21 mouse cellular contexts compared by ENCODE assay signal in genomic region chr15:99330324-99330723, GRCm38 (mm10). TPM values are rescaled to one million over a fixed set of nuclear protein-coding genes. Genes with fewer than 3 reads are reported as not detected.
DNase-seq lines count a peak whose midpoint lies in the region; ATAC-seq and TF ChIP-seq lines count a peak whose summit lies in the region.
"Had no signal": no experiment of that assay in that cellular context is flagged by ENCODE, and none has a peak within 500 bp of the region (broad histone marks: within the 10 kb centered on the region; RNA-seq: fewer than 3 reads in every experiment).

No protein-coding gene starts in this region.

- H3K4me1 ChIP-seq in heart, embryonic 16.5 days (ENCODE audit: control insufficient read depth, insufficient read depth, low read length): peaks cover 43% of the 10 kb centered on the region
- H3K4me1 ChIP-seq in brown adipose tissue, adult 24 weeks (ENCODE audit: control insufficient read depth, insufficient read depth, insufficient read length, low read length): peaks cover 52% of the 10 kb centered on the region

- H3K36me3 ChIP-seq in heart, embryonic 16.5 days (ENCODE audit: control insufficient read depth, insufficient read depth): peaks cover 18% of the 10 kb centered on the region

- 71% methylated on average over 2 of the region's 2 CpGs for WGBS in heart, embryonic 16.5 days

- intact Hi-C loops in heart, postnatal 10 days (cut with DNase I): no loop called here

- TF ChIP-seq CTCF in layer of hippocampus, adult 2 months (conservative IDR thresholded peaks at IDR 0.05): no peak

- peaks cover 3% of the 10 kb centered on the region; the same call in 1 of the 2 replicates for H3K9me3 ChIP-seq in heart, embryonic 16.5 days (replicated peaks; ENCODE audit: control insufficient read depth, low read length)
- H3K9me3 ChIP-seq: forebrain, embryonic 10.5 days; hindbrain, embryonic 15.5 days; intestine, embryonic 15.5 days had no signal

- H3K4me3 ChIP-seq in heart, embryonic 16.5 days (ENCODE audit: low read length): no peak overlapping the region
- H3K4me3 ChIP-seq in layer of hippocampus, adult 2 months: no peak overlapping the region
- H3K4me3 ChIP-seq in brown adipose tissue, adult 24 weeks (ENCODE audit: insufficient read depth, low read depth, low read length): no peak overlapping the region
- H3K4me3 ChIP-seq: forebrain, embryonic 10.5 days; hindbrain, embryonic 15.5 days; intestine, embryonic 15.5 days had no signal

- no peak overlapping the region for H3K4me2 ChIP-seq in heart, embryonic 16.5 days (ENCODE audit: low read depth, low read length)
- H3K4me2 ChIP-seq: hindbrain, embryonic 15.5 days; intestine, embryonic 15.5 days had no signal

- H3K27me3 ChIP-seq in heart, embryonic 16.5 days (ENCODE audit: control insufficient read depth, insufficient read depth, low read length): no peaks in the 10 kb centered on the region
- H3K27me3 ChIP-seq: hindbrain, embryonic 15.5 days; intestine, embryonic 15.5 days had no signal

- peak; percentile 91 for DNase-seq in heart, adult 11 months
- DNase-seq in heart, adult 8-10 months (ENCODE audit: low spot score): no peak
- no peak for DNase-seq in heart, postnatal 10 days
- no peak for DNase-seq in layer of hippocampus, adult 2 months (ENCODE audit: low spot score in 2 of 2)
- no peak for DNase-seq in layer of hippocampus, postnatal 36 days
- DNase-seq: adrenal gland, postnatal 25 days; cerebellum, adult 11 months; cerebellum, postnatal 10 days; gastrocnemius, postnatal 25 days; lung, postnatal 10 days had no signal

- ATAC-seq in heart, embryonic 16.5 days (replicated peaks; ENCODE audit: extremely low read depth, insufficient read depth, low FRiP score): no peak
- ATAC-seq in CD4-positive, CD25-positive, alpha-beta regulatory T cell, adult 4 months: no peak
- ATAC-seq: forebrain, embryonic 16.5 days; intestine, embryonic 15.5 days had no signal

- no peak overlapping the region for H3K9ac ChIP-seq in heart, embryonic 16.5 days (ENCODE audit: low read length)
- H3K9ac ChIP-seq: hindbrain, embryonic 15.5 days; intestine, embryonic 15.5 days had no signal

- H3K27ac ChIP-seq in heart, embryonic 16.5 days (ENCODE audit: low read length): 0 out of 2 replicates have a peak overlapping the region, but pooled peaks have one; percentile 24
- H3K27ac ChIP-seq in layer of hippocampus, adult 2 months: peak overlapping the region; percentile 52
- peak overlapping the region; percentile 58 for H3K27ac ChIP-seq in brown adipose tissue, adult 24 weeks (replicated peaks; ENCODE audit: low read depth, low read length)
- H3K27ac ChIP-seq: hindbrain, embryonic 15.5 days; intestine, embryonic 15.5 days; kidney, postnatal 0 days had no signal

RNA-seq across cellular contexts. Expression of gene Fam186b, which starts 34.6 kb away (rescaled TPM):
- under 1 TPM in 1 of 4 experiments, not detected in 3; 0.56 TPM for total RNA-seq in heart, adult 8-10 months (2022)
- 0.13 and 0.16 TPM in 2 replicates for polyA plus RNA-seq in heart, embryonic 16.5 days (2015; fragmentation: Nextera tagmentation; extraction: Ambion mirVana)
- under 1 TPM; 0.14 to 0.15 TPM for total RNA-seq in heart, postnatal 10 days (2021)
- 1 to 10 TPM; 1.2 to 1.9 TPM for total RNA-seq in layer of hippocampus, adult 2 months (2021)
- total RNA-seq in layer of hippocampus, postnatal 36 days (2021): 1 to 10 TPM; 1.1 to 1.6 TPM
- not detected in 2 replicates for polyA plus RNA-seq in brown adipose tissue, adult 24 weeks (2012; ENCODE audit: insufficient read depth, insufficient read length, missing spikeins)
- polyA plus RNA-seq in CD4-positive, CD25-positive, alpha-beta regulatory T cell, adult 4 months (2017; shearing (Covaris generic)): under 1 TPM; 0.16 to 0.18 TPM
- total RNA-seq: gastrocnemius, postnatal 25 days; liver, adult 2 months had no signal
- polyA plus RNA-seq: heart, embryonic 14.5 days; limb, embryonic 11.5 days; liver, adult 2 months had no signal

RNA-seq across cellular contexts. Expression of gene Prpf40b, which starts 35.4 kb away (rescaled TPM):
- total RNA-seq in heart, adult 8-10 months (2022): 10 to 100 TPM; 16.4 to 22.6 (median 20.3) TPM
- polyA plus RNA-seq in heart, embryonic 16.5 days (2015; fragmentation: Nextera tagmentation; extraction: Ambion mirVana): 36.0 and 46.6 TPM in 2 replicates
- total RNA-seq in heart, postnatal 10 days (2021): 10 to 100 TPM; 30.5 to 38.7 TPM
- 100 to 1,000 TPM; 114 to 119 TPM for total RNA-seq in layer of hippocampus, adult 2 months (2021)
- 10 to 100 TPM; 96.8 to 98.3 TPM for total RNA-seq in layer of hippocampus, postnatal 36 days (2021)
- 17.9 and 18.5 TPM in 2 replicates for polyA plus RNA-seq in brown adipose tissue, adult 24 weeks (2012; ENCODE audit: insufficient read depth, insufficient read length, missing spikeins)
- polyA plus RNA-seq in CD4-positive, CD25-positive, alpha-beta regulatory T cell, adult 4 months (2017; shearing (Covaris generic)): 10 to 100 TPM in 1 of 2 experiments, 1 to 10 TPM in 1; 9.7 to 17.7 TPM

RNA-seq across cellular contexts. Expression of gene Fmnl3, which starts 40.0 kb away (rescaled TPM):
- total RNA-seq in heart, adult 8-10 months (2022): 10 to 100 TPM; 13.2 to 17.9 (median 15.8) TPM
- polyA plus RNA-seq in heart, embryonic 16.5 days (2015; fragmentation: Nextera tagmentation; extraction: Ambion mirVana): 13.0 and 16.6 TPM in 2 replicates
- total RNA-seq in heart, postnatal 10 days (2021): 10 to 100 TPM; 40.3 to 43.0 TPM
- 1 to 10 TPM; 9.0 to 9.7 TPM for total RNA-seq in layer of hippocampus, adult 2 months (2021)
- 1 to 10 TPM; 9.2 to 10.0 TPM for total RNA-seq in layer of hippocampus, postnatal 36 days (2021)
- polyA plus RNA-seq in brown adipose tissue, adult 24 weeks (2012; ENCODE audit: insufficient read depth, insufficient read length, missing spikeins): 3.6 and 6.7 TPM in 2 replicates
- 10 to 100 TPM in 1 of 2 experiments, 1 to 10 TPM in 1; 7.7 to 16.0 TPM for polyA plus RNA-seq in CD4-positive, CD25-positive, alpha-beta regulatory T cell, adult 4 months (2017; shearing (Covaris generic))
